Mouse (Mus musculus) kidney, adult 10 weeks (tissue): ENCODE results near the gene Nfix. TPM values are rescaled to one million over a fixed set of nuclear protein-coding genes. Genes with fewer than 3 reads are reported as not detected.

Source experiments
- polyA plus RNA-seq: library from polyadenylated mRNA; stranded (reverse); fragments of 350-450 nt; fragmentation: Illumina TruSeq; extraction: RNeasy Lipid Tissue Mini Kit (QIAGEN cat#74804); gene quantifications from one replicate; pipeline ENCODE4 v1.2.3, GENCODE M21; 2014; ENCODE audit warnings: low read depth, low replicate concordance

Nfix gene
- 5.1 TPM for polyA plus RNA-seq

DNA sequence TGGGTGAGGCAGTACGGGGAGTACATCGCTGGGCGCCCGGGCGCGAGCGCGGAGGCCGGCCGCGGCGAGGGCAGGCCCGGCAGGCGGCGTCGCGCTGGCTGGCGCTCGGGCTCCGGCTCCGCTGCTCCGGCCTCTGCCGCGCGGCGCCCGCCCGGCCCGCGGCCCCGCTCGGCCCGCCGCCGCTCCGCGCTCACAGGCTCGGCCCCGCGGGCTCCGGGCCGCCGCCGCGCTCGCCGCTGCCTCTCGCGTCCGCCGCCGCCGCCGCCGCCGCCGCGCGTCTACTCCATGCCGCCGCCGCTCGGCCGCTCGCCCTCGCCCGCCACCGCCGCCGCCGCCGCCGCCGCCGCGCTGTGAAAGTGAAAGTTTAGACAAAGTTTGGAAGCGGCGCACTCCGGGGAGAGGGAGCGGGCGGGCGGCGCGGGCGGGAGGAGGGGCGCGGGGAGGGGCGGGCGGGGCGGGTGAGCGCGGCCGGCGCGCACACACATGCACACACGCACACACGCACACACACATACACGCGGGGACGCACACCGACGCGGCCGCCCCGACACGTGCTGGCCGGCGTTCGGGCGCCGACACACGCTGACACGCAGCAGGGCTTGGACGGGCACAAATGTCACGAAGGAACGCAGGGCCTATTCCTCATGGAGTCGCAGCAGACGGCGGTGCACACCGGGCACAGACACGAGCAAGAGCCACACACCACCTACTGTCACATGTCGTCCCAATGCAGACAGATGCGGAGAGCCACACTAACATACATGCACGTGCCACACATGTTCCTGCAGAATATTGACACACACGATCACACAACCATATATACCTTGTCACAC lies at the start of gene Nfix:
Nfix (minus strand) TSS at position 346 of the 833 bp plus-strand sequence.

GRCm38 (mm10) chr8:84846722-84847572 lies 46.8 kb upstream of the Nfix start, which contains the start of gene Calr:
Calr (minus strand) TSS chr8:84846934.

GRCm38 (mm10) chr8:84840248-84840999 lies 40.3 kb upstream of the Nfix start, which contains the start of gene Rad23a:
Rad23a (minus strand) TSS chr8:84840665.

GRCm38 (mm10) chr8:84831490-84831889 lies 31.3 kb upstream of the Nfix start, which contains the start of gene Gadd45gip1:
Gadd45gip1 (plus strand) TSS chr8:84831522.

GRCm38 (mm10) chr8:84822723-84823122 lies 22.6 kb upstream of the Nfix start, which contains the start of gene Dand5:
Dand5 (minus strand) TSS chr8:84822823.

DNA sequence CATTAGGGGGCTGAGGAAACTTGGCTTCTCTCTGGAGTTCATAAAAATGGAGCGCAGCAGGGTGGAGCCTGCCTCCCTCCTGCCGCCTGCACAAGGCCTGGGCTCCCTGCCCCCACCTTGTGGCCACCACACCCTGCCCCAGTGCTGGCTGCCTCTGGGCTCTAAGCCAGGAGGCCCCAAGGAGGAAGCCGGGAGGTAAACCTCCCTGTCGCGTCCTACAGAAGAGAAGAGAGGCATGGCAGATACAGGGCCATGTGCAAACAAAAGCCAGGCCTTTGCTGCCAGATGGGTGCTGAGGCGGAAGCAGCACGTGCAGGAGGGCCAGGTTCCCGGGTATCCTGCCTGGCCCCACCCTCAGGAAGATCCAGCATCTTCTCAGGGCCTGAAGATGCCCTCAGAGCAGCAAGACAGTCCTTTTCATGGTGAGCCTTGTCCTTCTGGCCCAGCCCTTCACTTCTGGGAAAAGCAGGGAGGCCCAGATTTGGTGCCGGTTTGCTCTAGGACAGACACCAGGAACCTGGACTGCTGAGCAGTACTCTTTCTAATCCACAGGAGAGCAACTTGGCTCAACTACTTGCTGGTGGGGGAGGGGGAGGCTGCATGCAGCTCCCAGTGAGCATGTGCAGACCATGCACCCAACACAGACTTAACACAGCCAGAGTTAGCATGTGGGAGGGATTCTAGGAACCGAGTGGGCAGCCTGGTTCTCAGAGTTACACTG lies 77.1 kb downstream of the Nfix start, which contains the start of gene G430095P16Rik:
G430095P16Rik (plus strand) TSS at position 158 of the 721 bp plus-strand sequence.

GRCm38 (mm10) chr8:84700941-84701911 lies 98.9 kb downstream of the Nfix start, which contains the start of gene Lyl1:
Lyl1 (plus strand) TSS chr8:84701457.

GRCm38 (mm10) chr8:84687705-84688100 lies 112.4 kb downstream of the Nfix start, which contains the start of gene Nacc1:
Nacc1 (minus strand) TSS chr8:84687862.

GRCm38 (mm10) chr8:84686191-84687002 lies 113.7 kb downstream of the Nfix start, which contains the start of gene Trmt1:
Trmt1 (plus strand) TSS chr8:84686307.

GRCm38 (mm10) chr8:84662581-84663065 lies 137.5 kb downstream of the Nfix start, which contains the start of gene Ier2:
Ier2 (minus strand) TSS chr8:84662852.

Other genes starting within 250 kb of the Nfix start
- 0.77 TPM for gene Ier2, start 137.5 kb downstream of the Nfix start, polyA plus RNA-seq
- gene Trmt1, start 114.0 kb downstream of the Nfix start, polyA plus RNA-seq = 7.9 TPM
- 2.0 TPM for gene Nacc1, start 112.5 kb downstream of the Nfix start, polyA plus RNA-seq
- not detected for gene Lyl1, start 98.9 kb downstream of the Nfix start, polyA plus RNA-seq
- not detected for gene G430095P16Rik, start 77.3 kb downstream of the Nfix start, polyA plus RNA-seq
- gene Dand5, start 22.5 kb upstream of the Nfix start, polyA plus RNA-seq = 3.3 TPM
- gene Gadd45gip1, start 31.2 kb upstream of the Nfix start, polyA plus RNA-seq = not detected
- gene Rad23a, start 40.3 kb upstream of the Nfix start, polyA plus RNA-seq = 3.5 TPM
- gene Calr, start 46.6 kb upstream of the Nfix start, polyA plus RNA-seq = 862 TPM
- 1.3 TPM for gene Farsa, start 56.6 kb upstream of the Nfix start, polyA plus RNA-seq
- gene Syce2, start 71.8 kb upstream of the Nfix start, polyA plus RNA-seq = 6.0 TPM
- 302 TPM for gene Gcdh, start 93.6 kb upstream of the Nfix start, polyA plus RNA-seq
- not detected for gene Klf1, start 101.6 kb upstream of the Nfix start, polyA plus RNA-seq
- gene Dnase2a, start 108.2 kb upstream of the Nfix start, polyA plus RNA-seq = 7.1 TPM
- not detected for gene Mast1, start 137.0 kb upstream of the Nfix start, polyA plus RNA-seq
- not detected for gene Rtbdn, start 146.6 kb upstream of the Nfix start, polyA plus RNA-seq
- gene Gm49661, start 169.1 kb upstream of the Nfix start, polyA plus RNA-seq = not detected
- 35.9 TPM for gene Prdx2, start 169.2 kb upstream of the Nfix start, polyA plus RNA-seq
- 1.1 TPM for gene Rnaseh2a, start 169.4 kb upstream of the Nfix start, polyA plus RNA-seq
- gene Junb, start 178.4 kb upstream of the Nfix start, polyA plus RNA-seq = not detected
- gene Hook2, start 190.3 kb upstream of the Nfix start, polyA plus RNA-seq = 16.4 TPM
- gene Best2, start 214.2 kb upstream of the Nfix start, polyA plus RNA-seq = not detected
- gene Asna1, start 224.9 kb upstream of the Nfix start, polyA plus RNA-seq = 16.8 TPM
- gene Trir, start 226.5 kb upstream of the Nfix start, polyA plus RNA-seq = 15.0 TPM
- 4.2 TPM for gene Tnpo2, start 236.6 kb upstream of the Nfix start, polyA plus RNA-seq